Mouse (Mus musculus) embryo, embryonic 11.5 days (tissue): ENCODE measurements around the gene Trim65.
"Not testable (repeated sequence)": the region's sequence is repeated elsewhere in the genome, so short reads cannot be mapped to it uniquely, and the experiment has no call there.

Experiments
- DNase-seq: peaks from one replicate; pipeline ENCODE4 v3.0.0-alpha.2; 2012; ENCODE audit warnings: low read depth, low spot score

The Trim65 gene

GRCm38 (mm10) chr11:116108464-116109137, 22.3 kb downstream of the Trim65 start:
- no peak for DNase-seq

- no peak for DNase-seq
Measured at GRCm38 (mm10) chr11:116107777-116108285, 23.1 kb downstream of the Trim65 start.

GRCm38 (mm10) chr11:116106963-116107776, 23.8 kb downstream of the Trim65 start:
- DNase-seq, result no peak

GRCm38 (mm10) chr11:116106154-116106962, 24.6 kb downstream of the Trim65 start:
- no peak for DNase-seq

GRCm38 (mm10) chr11:116105065-116105464, 25.9 kb downstream of the Trim65 start:
- no peak for DNase-seq

DNA sequence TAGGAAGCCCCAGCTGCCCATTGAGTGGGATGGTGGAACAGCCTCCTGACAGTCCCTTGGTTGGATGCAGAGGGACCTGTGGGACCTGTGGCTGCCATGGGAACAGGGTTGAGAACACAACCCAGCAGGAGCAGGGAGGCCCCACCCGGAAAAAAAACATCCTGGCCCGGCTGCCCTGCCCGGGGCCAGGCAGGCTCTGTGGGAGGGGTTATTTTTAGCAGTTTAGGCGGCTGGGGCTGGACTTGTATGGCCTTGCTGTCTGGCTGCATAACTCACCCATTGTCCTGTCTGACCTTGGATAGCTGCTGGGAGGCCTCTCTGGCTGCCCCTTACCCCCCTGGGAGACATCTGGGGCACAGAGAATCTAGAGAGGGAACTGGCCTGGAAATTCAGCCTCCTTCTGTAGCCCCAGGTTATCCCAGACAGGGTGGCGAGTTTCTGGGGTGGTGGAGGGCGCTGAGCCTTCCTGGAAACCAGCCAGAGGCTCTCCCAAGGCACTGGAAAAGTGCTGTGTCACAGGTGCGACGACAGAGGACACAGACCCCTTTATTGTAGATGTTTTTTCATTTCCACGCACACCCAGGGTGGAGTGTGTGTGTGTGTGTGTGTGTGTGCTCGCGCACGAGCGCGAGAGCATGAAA, 26.8 kb downstream of the Trim65 start:
- DNase-seq, result no peak

GRCm38 (mm10) chr11:116103572-116103971, 27.4 kb downstream of the Trim65 start:
- DNase-seq, result no peak

- no peak for DNase-seq
Measured at GRCm38 (mm10) chr11:116102472-116102871, 28.5 kb downstream of the Trim65 start.

DNA sequence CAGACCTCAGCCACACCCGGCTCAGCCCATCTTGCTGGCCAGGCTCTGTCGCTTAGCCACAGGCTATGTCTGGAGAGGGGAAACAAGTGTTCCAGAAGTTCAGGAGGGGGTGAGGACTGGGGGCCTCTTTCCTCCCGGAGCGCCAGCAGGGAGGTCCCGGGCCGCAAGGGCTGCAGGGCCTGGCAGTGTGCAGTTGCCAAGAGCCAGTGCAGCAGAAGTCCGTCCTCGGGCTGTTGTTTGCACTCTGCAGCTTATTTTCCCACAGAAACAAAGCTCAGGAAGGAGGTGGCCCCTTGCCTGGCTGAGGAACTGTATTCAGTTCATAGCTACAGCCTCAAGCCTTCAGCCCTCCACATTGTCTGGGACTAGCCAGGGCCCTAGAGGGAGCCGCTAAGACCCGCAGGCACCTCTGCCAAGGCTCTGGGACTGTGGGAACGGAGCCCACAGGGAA, 29.0 kb downstream of the Trim65 start:
- no peak for DNase-seq

- no peak for DNase-seq
Measured at GRCm38 (mm10) chr11:116100839-116101238, 30.1 kb downstream of the Trim65 start.

GRCm38 (mm10) chr11:116100385-116100784, 30.5 kb downstream of the Trim65 start:
- DNase-seq, result no peak

DNA sequence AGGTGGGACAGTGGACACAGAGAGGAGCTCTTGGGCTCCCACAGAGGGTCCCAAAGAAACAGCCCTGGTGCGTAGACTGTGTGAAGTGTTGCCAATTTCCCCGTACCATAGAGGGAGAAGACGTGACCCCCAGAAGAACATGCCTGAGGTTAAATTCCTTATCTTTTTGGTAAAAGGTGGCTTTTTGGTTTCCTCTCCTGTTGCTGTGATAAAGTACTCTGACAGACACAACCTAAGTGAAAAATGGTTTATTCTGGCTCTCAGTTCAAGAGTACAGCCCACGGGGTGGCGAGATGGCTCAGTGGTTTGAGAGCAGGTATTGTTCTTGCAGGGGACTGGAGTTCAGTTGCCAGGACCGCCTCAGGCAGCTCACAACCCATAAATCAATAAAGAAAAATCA, 31.5 kb downstream of the Trim65 start:
- DNase-seq, result no peak

- no peak for DNase-seq
Measured at GRCm38 (mm10) chr11:116098711-116099460, 32.0 kb downstream of the Trim65 start.

DNA sequence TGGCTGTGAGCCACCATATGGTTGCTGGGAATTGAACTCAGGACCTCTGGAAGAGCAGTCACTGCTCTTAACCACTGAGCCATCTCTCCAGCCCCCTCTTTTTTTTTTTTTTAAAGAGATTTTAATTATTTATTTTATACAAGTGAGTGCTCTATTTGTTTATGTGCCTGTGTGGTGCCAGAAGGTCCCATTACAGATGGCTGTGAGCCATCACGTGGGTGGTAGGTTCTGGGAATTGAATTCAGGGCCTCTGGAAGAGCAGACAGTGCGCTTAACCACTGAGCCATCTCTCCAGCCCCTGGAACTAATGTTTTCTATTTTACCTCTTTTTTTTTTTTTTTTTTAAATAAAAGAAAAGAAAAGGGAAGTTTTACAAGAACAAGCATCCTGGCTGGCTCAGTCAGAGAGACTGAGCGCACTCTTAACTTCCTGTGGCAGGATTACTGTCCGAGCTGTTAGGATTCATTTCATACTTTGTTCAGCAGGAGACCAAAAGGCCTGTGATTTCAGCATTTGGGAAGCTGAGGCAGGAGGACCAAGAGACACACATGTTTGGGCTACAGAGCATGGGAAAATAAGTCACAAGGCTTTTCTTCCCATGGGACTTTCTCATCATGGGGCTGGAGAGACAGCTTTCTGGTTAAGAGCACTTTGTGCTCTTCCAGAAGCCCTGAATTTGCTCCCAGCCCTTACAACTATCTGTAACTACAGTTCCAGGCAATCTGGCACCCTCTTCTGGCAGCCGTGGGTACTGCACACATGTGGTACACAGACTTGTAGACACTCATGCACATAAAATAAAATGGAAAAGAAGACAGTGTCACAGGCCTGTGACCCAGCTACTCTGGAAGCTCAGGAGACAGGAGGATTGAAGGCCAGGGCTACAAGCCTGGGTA, 34.5 kb downstream of the Trim65 start:
- DNase-seq, result no peak

DNA sequence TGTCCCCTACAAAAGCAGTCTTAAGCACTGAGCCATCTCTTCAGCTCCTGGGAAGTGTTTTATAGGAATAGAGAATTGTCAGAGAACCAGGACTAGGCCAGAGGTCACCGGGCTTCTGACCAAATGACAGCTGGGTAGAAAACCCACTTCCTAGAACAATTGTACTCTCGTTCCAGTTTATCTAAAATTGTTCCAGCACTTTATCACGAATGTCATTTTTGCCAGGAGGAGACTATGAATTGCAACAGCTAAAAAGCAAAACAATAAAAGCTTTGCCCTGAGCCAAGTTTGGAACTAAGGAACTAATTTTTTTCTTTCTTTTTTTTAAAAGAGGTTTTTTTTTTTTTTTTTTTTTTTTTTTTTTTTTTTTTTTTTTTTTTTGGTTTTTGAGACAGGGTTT, 35.4 kb downstream of the Trim65 start:
- DNase-seq, result no peak

DNA sequence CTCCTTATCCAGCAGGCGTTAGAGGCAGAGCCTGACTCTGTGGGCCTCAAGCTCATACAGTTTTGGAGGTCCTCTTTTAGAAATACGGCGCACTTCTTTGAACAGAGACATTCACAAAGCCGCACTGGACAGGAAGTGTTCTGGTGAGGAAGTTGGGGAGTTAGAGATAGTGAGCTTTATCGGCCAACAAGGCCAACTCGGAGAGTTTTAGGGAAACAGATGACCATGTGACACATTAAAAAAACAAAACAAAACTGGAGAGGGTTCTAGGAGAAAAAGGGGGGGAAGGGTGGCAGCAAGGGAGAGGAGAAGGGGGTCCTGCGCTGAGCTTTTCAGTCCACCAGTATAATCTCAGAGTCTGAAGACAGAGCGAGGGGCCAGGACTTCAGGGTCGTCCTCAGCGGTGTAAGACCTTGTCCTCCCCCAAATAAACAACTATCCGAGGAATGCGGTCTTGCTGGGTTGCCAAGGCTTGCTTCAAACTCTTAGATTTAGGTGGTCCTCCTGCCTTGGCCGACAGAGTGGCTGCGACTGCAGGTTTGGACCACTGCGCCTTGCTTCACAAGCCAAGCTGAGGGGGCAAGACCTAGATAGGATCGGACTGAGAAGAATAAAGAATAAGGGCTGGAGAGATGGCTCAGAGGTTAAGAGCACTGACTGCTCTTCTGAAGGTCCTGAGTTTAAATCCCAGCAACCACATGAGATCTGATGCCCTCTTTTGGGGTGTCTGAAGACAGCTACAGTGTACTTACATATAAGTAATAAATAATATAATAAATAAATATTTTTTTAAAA, 37.0 kb downstream of the Trim65 start:
- no peak for DNase-seq

DNA sequence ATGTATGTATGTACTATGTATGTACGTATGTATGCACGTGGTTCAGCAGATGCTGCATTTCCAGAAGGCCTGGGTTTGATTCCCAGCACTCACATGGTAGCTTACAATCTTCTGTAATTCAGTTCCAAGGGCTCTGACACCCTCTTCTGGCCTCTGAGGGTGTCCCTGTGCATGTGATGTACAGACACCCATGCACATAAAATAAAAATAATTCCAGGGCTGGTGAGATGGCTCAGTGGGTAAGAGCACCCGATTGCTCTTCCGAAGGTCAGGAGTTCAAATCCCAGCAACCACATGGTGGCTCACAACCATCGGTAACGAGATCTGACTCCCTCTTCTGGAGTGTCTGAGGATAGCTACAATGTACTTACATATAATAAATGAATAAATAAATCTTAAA, 38.0 kb downstream of the Trim65 start:
- not testable (repeated sequence) for DNase-seq

DNA sequence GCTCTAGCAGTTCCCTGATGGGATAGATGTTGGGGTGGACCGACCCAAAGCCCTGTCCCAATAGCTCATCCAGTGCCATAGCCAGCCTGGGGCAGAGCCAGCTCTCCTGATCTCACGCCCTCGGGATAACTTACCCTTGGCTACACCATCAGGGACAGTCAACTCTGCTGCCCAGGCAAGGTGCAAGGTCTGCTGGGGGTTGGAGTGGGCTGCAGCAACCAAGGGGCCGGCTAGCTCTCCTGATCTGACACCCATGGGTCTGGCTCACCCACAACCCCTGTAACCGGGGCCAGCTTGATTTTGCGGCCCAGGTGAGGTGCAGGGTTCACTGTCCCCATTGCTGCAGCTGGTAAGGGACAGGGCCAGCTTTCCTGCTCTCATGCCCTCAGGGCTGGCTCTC, 39.3 kb downstream of the Trim65 start:
- no peak for DNase-seq

GRCm38 (mm10) chr11:116089545-116089944, 41.4 kb downstream of the Trim65 start:
- no peak for DNase-seq
